1 mouse cellular context compared by ENCODE assay signal in the genomic region with DNA sequence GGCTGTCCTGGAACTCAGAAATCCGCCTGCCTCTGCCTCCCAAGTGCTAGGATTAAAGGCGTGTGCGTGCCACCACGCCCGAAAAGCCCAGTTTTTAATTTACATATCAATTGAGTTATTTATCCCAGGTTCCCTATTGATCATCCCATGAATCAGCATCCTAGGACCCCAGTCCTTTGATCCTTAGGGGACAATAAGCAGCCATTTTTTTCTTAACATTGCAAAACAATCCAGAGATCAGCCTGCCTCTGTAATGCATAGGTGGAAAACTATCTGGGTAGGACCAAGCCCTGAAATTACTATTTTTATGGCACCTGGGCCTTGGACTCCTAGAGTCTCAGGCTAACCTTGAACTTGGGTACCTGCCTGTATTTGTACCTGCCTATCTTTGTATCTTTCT.
TF ChIP-seq lines count a peak whose summit lies in the region.

No protein-coding gene starts in this region.

TF ChIP-seq in ES-E14, 5 proteins besides CTCF, POLR2A, EP300 and RAD21 (continued from another document):
- TF ChIP-seq HCFC1 (IDR thresholded peaks at IDR 0.05; ENCODE audit: borderline replicate concordance, insufficient read depth, low read length) = no peak
- TF ChIP-seq CHD2 (IDR thresholded peaks at IDR 0.05; ENCODE audit: low read depth, low read length) = peak; percentile 54; the same call in 1 of the 2 replicates
- peak; percentile 74; the same call in 1 of the 2 replicates for TF ChIP-seq ZNF384 (IDR thresholded peaks at IDR 0.05; ENCODE audit: low read depth, low read length)
